Mouse (Mus musculus) spleen, adult 18-20 months (tissue): ENCODE data around the gene Chd9.

Experiments
- DNase-seq, 2 experiments: peaks; one replicate each; pipeline ENCODE4 v3.0.0; 2022; ENCODE audit warnings: mixed read lengths in 2 of 2

The Chd9 gene

DNA sequence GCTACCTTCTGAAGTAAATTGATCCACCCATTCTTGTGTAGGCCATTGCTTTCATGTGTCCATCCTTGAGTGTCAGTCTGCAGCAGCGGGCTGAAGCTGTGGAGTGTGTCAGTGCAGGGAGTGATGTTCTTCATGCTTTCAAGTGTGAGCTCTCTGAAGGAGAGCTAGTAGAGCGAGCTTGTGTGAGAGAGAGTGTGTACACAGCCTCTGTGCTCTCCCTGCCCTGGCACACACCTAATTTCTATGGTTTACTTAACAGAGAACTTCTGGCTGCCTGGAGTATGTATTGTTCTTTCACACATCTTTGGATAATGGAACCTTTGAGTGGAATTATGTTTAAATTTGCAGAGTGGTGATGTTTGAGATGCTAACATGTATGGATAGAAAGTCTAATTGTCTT, 261.4 kb downstream of the Chd9 start:
- no peak for DNase-seq

DNA sequence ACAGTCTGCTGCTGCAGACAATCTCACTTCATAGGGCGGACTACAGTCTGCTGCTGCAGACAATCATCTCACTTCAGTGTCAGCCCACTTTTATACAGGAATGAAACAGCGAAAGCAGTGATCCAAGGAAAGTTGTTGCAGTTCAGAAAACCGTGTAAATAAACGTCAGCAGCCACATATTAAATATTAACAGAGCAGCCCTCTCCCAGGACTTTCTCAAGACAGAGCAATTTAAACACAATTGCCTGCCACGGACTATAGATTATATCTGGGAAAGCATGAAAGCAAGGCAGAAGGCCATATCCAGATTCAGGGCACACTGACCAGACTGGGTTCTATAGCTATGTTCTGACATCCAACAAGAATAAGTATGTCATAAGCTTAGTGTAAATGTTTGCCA, 266.0 kb downstream of the Chd9 start:
- DNase-seq = no peak

DNA sequence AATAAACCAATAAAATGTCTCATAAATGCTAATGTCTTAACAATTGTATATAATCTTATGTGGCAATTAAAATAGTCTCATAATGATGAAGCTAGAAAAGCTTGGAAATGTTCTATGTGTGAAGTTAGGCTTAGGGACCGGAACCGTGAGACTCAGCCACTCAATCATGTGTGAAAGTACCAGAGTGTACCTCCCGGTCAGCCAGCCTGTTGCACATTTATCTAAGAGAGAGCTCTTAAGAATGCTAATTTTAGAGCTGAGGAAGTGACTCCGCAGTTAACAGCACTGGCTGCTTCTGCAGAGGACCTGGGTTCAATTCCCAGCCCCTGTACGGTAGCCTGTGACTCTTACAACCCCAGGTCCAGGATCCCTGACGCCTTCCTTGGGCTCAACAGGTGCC, 270.0 kb downstream of the Chd9 start:
- no peak for DNase-seq
